Mouse (Mus musculus): ENCODE measurements around the gene Dcaf1.

- TF ChIP-seq POLR2A (IDR thresholded peaks at IDR 0.05; ENCODE audit: extremely low read depth, insufficient read depth, low read length): no peak
- TF ChIP-seq CTCF (IDR thresholded peaks at IDR 0.05; ENCODE audit: low read depth, low read length): no peak
These were observed 93.2 kb downstream of the Dcaf1 start for GRCm38 (mm10) chr9:106914878-106915277.
